Mouse (Mus musculus): ENCODE data around the gene Tuft1. TPM values are rescaled to one million over a fixed set of nuclear protein-coding genes. Genes with fewer than 3 reads are reported as not detected.
"Not testable (repeated sequence)": the region's sequence is repeated elsewhere in the genome, so short reads cannot be mapped to it uniquely, and the experiment has no call there.

Tuft1 gene
- 4.0 and 4.7 TPM in 2 replicates for polyA plus RNA-seq (2014; fragmentation: Nextera tagmentation; extraction: Ambion mirVana)

DNA sequence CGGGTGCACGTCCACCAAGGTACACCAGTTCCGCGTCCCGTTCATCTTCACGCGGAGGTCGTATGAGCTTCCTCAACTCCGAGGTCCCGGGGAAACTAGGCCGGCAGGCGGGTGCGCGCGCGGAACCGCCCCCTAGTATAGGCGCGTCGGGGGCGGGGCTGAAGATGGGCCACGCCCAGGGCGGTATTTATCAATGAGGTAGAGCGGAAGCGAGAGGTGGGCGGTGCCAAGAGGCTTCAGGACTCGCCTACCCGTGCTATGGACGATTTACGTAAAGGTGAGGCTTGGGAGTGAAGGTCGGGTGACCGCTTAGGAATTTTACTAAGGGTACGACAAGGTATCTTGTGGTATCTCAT lies at the start of gene Tuft1:
TSS of gene Tuft1 (minus strand) at position 133 of the 356 bp plus-strand sequence.
- H3K9me3 ChIP-seq (ENCODE audit: control insufficient read depth, low read length); H3K9ac ChIP-seq (ENCODE audit: low read length); H3K4me1 ChIP-seq (ENCODE audit: control insufficient read depth, insufficient read depth, low read length); H3K27me3 ChIP-seq (ENCODE audit: control insufficient read depth, insufficient read depth, low read length); H3K36me3 ChIP-seq (ENCODE audit: control insufficient read depth, insufficient read depth, low read length); H3K27ac ChIP-seq (replicated peaks; ENCODE audit: low read depth, low read length); DNase-seq (ENCODE audit: low spot score): not testable (repeated sequence)
- Histone ChIP-seq H3K4me2 (ENCODE audit: low read depth, severe bottlenecking) (peak within 1 kb of the TSS; percentile 53), H3K4me3 (ENCODE audit: low read depth, low read length) (peak within 1 kb of the TSS; percentile 18)
- WGBS: under 1% methylated on average over 18 of the region's 33 CpGs
- ATAC-seq (ENCODE audit: insufficient number of reproducible peaks, low FRiP score, low TSS enrichment, low read depth): peak; percentile 88

GRCm38 (mm10) chr3:94703364-94703763 lies 44.7 kb upstream of the Tuft1 start:
- H3K9me3 ChIP-seq (ENCODE audit: control insufficient read depth, low read length); H3K4me2 ChIP-seq (ENCODE audit: low read depth, severe bottlenecking); H3K27me3 ChIP-seq (ENCODE audit: control insufficient read depth, insufficient read depth, low read length); ATAC-seq (ENCODE audit: insufficient number of reproducible peaks, low FRiP score, low TSS enrichment, low read depth); H3K4me3 ChIP-seq (ENCODE audit: low read depth, low read length); H3K4me1 ChIP-seq (ENCODE audit: control insufficient read depth, insufficient read depth, low read length); DNase-seq (ENCODE audit: low spot score); H3K9ac ChIP-seq (ENCODE audit: low read length); H3K36me3 ChIP-seq (ENCODE audit: control insufficient read depth, insufficient read depth, low read length); H3K27ac ChIP-seq (replicated peaks; ENCODE audit: low read depth, low read length): not testable (repeated sequence)
- 22% methylated on average over 3 of the region's 3 CpGs for WGBS

DNA sequence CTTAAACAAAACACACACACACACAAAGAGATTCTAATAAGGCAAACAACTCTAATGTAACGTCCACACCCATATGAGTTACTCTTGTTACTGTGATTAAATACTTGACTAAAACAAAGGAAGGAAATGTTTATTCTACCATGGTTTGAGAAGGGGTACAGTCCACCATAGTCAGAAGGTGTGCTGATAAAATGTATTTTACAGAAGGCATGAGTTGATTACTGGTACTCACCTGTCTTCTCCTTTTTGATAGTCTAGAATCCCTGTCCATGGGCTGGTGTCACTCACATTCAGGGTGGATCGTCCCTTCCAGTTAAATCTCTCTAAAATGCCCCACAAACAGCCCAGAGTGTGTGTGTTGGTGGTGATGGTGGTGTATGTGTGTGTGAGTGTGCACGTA lies 44.2 kb upstream of the Tuft1 start:
- no peak for ATAC-seq (ENCODE audit: insufficient number of reproducible peaks, low FRiP score, low TSS enrichment, low read depth)
- Histone ChIP-seq H3K9ac (ENCODE audit: low read length) (no peak overlapping the region), H3K36me3 (ENCODE audit: control insufficient read depth, insufficient read depth, low read length) (no peaks in the 10 kb centered on the region), H3K4me2 (ENCODE audit: low read depth, severe bottlenecking) (no peak overlapping the region), H3K27ac (replicated peaks; ENCODE audit: low read depth, low read length) (no peak overlapping the region), H3K4me3 (ENCODE audit: low read depth, low read length) (no peak overlapping the region), H3K9me3 (ENCODE audit: control insufficient read depth, low read length) (no peaks in the 10 kb centered on the region), H3K4me1 (ENCODE audit: control insufficient read depth, insufficient read depth, low read length) (no peaks in the 10 kb centered on the region), H3K27me3 (ENCODE audit: control insufficient read depth, insufficient read depth, low read length) (no peaks in the 10 kb centered on the region)
- 87% methylated on average over 3 of the region's 3 CpGs for WGBS
- DNase-seq (ENCODE audit: low spot score): no peak

GRCm38 (mm10) chr3:94702163-94702810 lies 43.6 kb upstream of the Tuft1 start:
- not testable (repeated sequence) for H3K4me2 ChIP-seq (ENCODE audit: low read depth, severe bottlenecking); DNase-seq (ENCODE audit: low spot score); H3K9ac ChIP-seq (ENCODE audit: low read length); H3K36me3 ChIP-seq (ENCODE audit: control insufficient read depth, insufficient read depth, low read length); H3K27ac ChIP-seq (replicated peaks; ENCODE audit: low read depth, low read length); H3K27me3 ChIP-seq (ENCODE audit: control insufficient read depth, insufficient read depth, low read length); H3K4me3 ChIP-seq (ENCODE audit: low read depth, low read length); H3K9me3 ChIP-seq (ENCODE audit: control insufficient read depth, low read length); ATAC-seq (ENCODE audit: insufficient number of reproducible peaks, low FRiP score, low TSS enrichment, low read depth); H3K4me1 ChIP-seq (ENCODE audit: control insufficient read depth, insufficient read depth, low read length)
- 89% methylated on average over 7 of the region's 7 CpGs for WGBS

DNA sequence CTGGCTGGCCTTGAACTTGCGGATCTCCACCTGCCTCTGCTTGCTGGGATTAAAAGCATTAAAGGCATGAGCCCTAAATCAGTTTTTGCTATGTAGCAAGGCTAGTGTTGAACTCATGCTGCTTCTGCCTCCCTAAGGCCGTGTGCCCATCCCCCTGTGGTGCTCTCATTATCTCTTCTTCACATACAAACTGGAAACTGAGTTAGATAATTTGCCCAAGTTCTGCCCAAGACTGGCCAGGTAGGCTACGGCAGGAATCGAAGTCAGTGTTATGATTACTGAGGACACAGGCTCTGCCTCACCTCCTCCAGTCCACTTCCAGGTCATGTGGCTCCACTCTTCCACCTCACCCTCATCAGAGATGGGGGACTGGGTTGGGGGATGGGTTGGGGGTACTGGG lies 37.6 kb upstream of the Tuft1 start:
- not testable (repeated sequence) for H3K9me3 ChIP-seq (ENCODE audit: control insufficient read depth, low read length); H3K4me1 ChIP-seq (ENCODE audit: control insufficient read depth, insufficient read depth, low read length); H3K4me2 ChIP-seq (ENCODE audit: low read depth, severe bottlenecking); H3K27ac ChIP-seq (replicated peaks; ENCODE audit: low read depth, low read length); H3K36me3 ChIP-seq (ENCODE audit: control insufficient read depth, insufficient read depth, low read length); DNase-seq (ENCODE audit: low spot score); H3K27me3 ChIP-seq (ENCODE audit: control insufficient read depth, insufficient read depth, low read length); H3K4me3 ChIP-seq (ENCODE audit: low read depth, low read length); H3K9ac ChIP-seq (ENCODE audit: low read length); ATAC-seq (ENCODE audit: insufficient number of reproducible peaks, low FRiP score, low TSS enrichment, low read depth)
- 88% methylated on average over 4 of the region's 4 CpGs for WGBS

DNA sequence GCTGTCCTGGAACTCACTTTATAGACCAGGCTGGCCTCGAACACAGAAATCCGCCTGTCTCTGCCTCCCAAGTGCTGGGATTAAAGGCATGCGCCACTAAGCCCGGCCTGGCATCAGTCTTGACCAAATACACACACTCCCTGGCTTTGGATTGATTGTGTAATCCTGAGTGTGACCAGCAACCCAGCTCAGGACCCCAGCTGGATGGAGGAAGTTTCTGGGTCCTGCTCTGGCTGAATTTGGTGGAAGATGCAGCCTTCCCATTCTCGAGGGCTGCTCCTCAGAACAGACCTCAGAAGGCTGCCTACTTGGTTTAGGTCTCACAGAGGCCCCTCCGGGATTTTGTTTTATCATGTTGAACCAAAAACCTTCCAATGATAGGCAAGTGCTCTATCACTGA lies 36.9 kb upstream of the Tuft1 start:
- H3K27ac ChIP-seq (replicated peaks; ENCODE audit: low read depth, low read length); H3K9me3 ChIP-seq (ENCODE audit: control insufficient read depth, low read length); H3K4me2 ChIP-seq (ENCODE audit: low read depth, severe bottlenecking); H3K9ac ChIP-seq (ENCODE audit: low read length); ATAC-seq (ENCODE audit: insufficient number of reproducible peaks, low FRiP score, low TSS enrichment, low read depth); H3K27me3 ChIP-seq (ENCODE audit: control insufficient read depth, insufficient read depth, low read length); H3K4me1 ChIP-seq (ENCODE audit: control insufficient read depth, insufficient read depth, low read length); DNase-seq (ENCODE audit: low spot score); H3K4me3 ChIP-seq (ENCODE audit: low read depth, low read length); H3K36me3 ChIP-seq (ENCODE audit: control insufficient read depth, insufficient read depth, low read length): not testable (repeated sequence)
- 77% methylated on average over 6 of the region's 6 CpGs for WGBS

DNA sequence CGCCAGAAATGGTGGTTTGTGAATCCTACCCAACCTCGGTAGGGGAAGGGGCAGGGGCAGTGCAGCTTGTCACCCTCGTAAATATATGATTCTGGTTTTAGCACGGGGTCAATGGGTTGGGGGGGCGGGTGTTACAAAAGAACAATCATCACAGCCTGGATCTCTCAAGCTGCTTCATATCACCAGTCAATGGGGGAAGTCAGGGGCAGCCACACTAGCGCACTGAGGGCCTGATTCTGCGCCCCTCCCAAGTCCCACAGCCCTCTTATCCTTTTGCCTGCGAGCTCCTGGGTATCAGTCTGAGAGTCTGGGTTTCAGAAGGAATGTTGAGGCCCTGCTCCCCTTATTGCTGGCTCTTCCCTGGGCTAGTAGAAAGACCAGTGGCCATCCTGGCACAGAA lies 35.2 kb upstream of the Tuft1 start:
- not testable (repeated sequence) for H3K4me1 ChIP-seq (ENCODE audit: control insufficient read depth, insufficient read depth, low read length); H3K4me2 ChIP-seq (ENCODE audit: low read depth, severe bottlenecking); H3K9ac ChIP-seq (ENCODE audit: low read length); H3K27ac ChIP-seq (replicated peaks; ENCODE audit: low read depth, low read length); H3K4me3 ChIP-seq (ENCODE audit: low read depth, low read length); ATAC-seq (ENCODE audit: insufficient number of reproducible peaks, low FRiP score, low TSS enrichment, low read depth); DNase-seq (ENCODE audit: low spot score); H3K27me3 ChIP-seq (ENCODE audit: control insufficient read depth, insufficient read depth, low read length); H3K9me3 ChIP-seq (ENCODE audit: control insufficient read depth, low read length); H3K36me3 ChIP-seq (ENCODE audit: control insufficient read depth, insufficient read depth, low read length)
- WGBS: 43% methylated on average over 5 of the region's 8 CpGs

- DNase-seq (ENCODE audit: low spot score) (no peak), ATAC-seq (ENCODE audit: insufficient number of reproducible peaks, low FRiP score, low TSS enrichment, low read depth) (no peak)
- Histone ChIP-seq H3K27ac (replicated peaks; ENCODE audit: low read depth, low read length) (no peak within 1 kb of the TSS), H3K9ac (ENCODE audit: low read length) (no peak within 1 kb of the TSS), H3K36me3 (ENCODE audit: control insufficient read depth, insufficient read depth, low read length) (no peaks in the 10 kb centered on the region), H3K4me3 (ENCODE audit: low read depth, low read length) (no peak within 1 kb of the TSS), H3K27me3 (ENCODE audit: control insufficient read depth, insufficient read depth, low read length) (no peaks in the 10 kb centered on the region), H3K9me3 (ENCODE audit: control insufficient read depth, low read length) (no peaks in the 10 kb centered on the region), H3K4me2 (ENCODE audit: low read depth, severe bottlenecking) (no peak within 1 kb of the TSS), H3K4me1 (ENCODE audit: control insufficient read depth, insufficient read depth, low read length) (peaks cover 5% of the 10 kb centered on the region; the same call in 1 of the 2 replicates)
- WGBS: 53% methylated on average over 5 of the region's 5 CpGs
Observed at GRCm38 (mm10) chr3:94693329-94693825, 34.7 kb upstream of the Tuft1 start, which contains the start of gene Selenbp2. TSS of gene Selenbp2 (plus strand) at chr3:94693556.

DNA sequence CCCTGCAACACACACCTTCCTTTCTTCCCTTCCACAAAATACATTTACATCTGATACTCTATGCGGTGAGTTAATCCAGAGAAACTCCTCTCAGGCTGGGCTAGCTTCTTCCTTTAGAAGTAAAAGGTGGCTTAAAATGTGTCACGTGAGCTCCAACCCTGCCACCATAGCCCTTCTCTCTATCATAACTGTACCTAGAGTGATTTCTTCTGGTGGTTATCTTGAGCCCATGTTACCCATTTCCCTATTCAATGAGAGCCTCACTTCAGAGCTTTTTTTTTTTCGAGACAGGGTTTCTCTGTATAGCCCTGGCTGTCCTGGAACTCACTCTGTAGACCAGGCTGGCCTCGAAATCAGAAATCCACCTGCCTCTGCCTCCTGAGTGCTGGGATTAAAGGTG lies 33.0 kb upstream of the Tuft1 start:
- not testable (repeated sequence) for H3K4me2 ChIP-seq (ENCODE audit: low read depth, severe bottlenecking); DNase-seq (ENCODE audit: low spot score); H3K27me3 ChIP-seq (ENCODE audit: control insufficient read depth, insufficient read depth, low read length); H3K9me3 ChIP-seq (ENCODE audit: control insufficient read depth, low read length); H3K9ac ChIP-seq (ENCODE audit: low read length); H3K27ac ChIP-seq (replicated peaks; ENCODE audit: low read depth, low read length); ATAC-seq (ENCODE audit: insufficient number of reproducible peaks, low FRiP score, low TSS enrichment, low read depth); H3K4me3 ChIP-seq (ENCODE audit: low read depth, low read length); H3K4me1 ChIP-seq (ENCODE audit: control insufficient read depth, insufficient read depth, low read length); H3K36me3 ChIP-seq (ENCODE audit: control insufficient read depth, insufficient read depth, low read length)
- WGBS: 92% methylated on average over 4 of the region's 4 CpGs

All from limb, embryonic 11.5 days (tissue).